Mouse (Mus musculus) kidney, adult 2 months (tissue): ENCODE data around the gene Nxf1. TPM values are rescaled to one million over a fixed set of nuclear protein-coding genes. Genes with fewer than 3 reads are reported as not detected.

Experiments
- DNase-seq: peaks from one replicate; pipeline ENCODE4 v3.0.0; 2021
- H3K27ac ChIP-seq: fragments of 200-500 bp; 2 replicates; pipeline ENCODE4 v1.5.1; 2012; ENCODE audit warnings: low read depth, low read length, control low read depth, inconsistent platforms; ENCODE audit not compliant: insufficient read depth
- H3K27me3 ChIP-seq: fragments of 200-500 bp; replicated peaks from 2 replicates; pipeline ENCODE4 v1.6.1; 2012; ENCODE audit warnings: mild to moderate bottlenecking, moderate library complexity, low read length, inconsistent platforms; ENCODE audit not compliant: control insufficient read depth, insufficient read depth
- H3K36me3 ChIP-seq: fragments of 200-500 bp; 2 replicates; pipeline ENCODE4 v1.6.1; 2012; ENCODE audit warnings: mild to moderate bottlenecking, moderate library complexity, low read length, inconsistent platforms; ENCODE audit not compliant: control insufficient read depth, insufficient read depth
- H3K4me1 ChIP-seq: fragments of 200-500 bp; 2 replicates; pipeline ENCODE4 v1.6.1; 2011; ENCODE audit warnings: low read length; ENCODE audit not compliant: control insufficient read depth, insufficient read depth
- H3K4me3 ChIP-seq: fragments of 200-500 bp; 2 replicates; pipeline ENCODE4 v1.5.1; 2011; ENCODE audit warnings: mild to moderate bottlenecking, low read depth, low read length, control low read depth; ENCODE audit not compliant: insufficient read depth
- CTCF ChIP-seq: fragments of 200-500 bp; conservative IDR thresholded peaks from 2 replicates; pipeline ENCODE4 v1.5.1; 2011; ENCODE audit warnings: low read depth, mild to moderate bottlenecking, control low read depth, low read length, moderate library complexity, mixed read lengths; ENCODE audit not compliant: insufficient read depth, insufficient read length
- POLR2A ChIP-seq: fragments of 200-500 bp; IDR thresholded peaks from one replicate; pipeline ENCODE4 v1.6.1; 2011; ENCODE audit warnings: low read depth, low read length, control low read depth
- WGBS: fragments of 180-500 bp; shearing (Covaris S2); methylation state at CpG from one replicate; pipeline ENCODE4 v1.1.7; 2018; 5-methylcytosine and 5-hydroxymethylcytosine counted together
- polyA plus RNA-seq: library from polyadenylated mRNA; depleted of rRNA; stranded (reverse); fragments of >200 nt; gene quantifications from 2 replicates; pipeline ENCODE4 v1.2.3, GENCODE M21; 2012

Nxf1 gene
- polyA plus RNA-seq, 1 experiment: 89.7 TPM

- no peaks in the 10 kb centered on the region; the same call in 1 of the 2 replicates for H3K4me1 ChIP-seq
- WGBS: under 1% methylated on average over 30 of the region's 30 CpGs
- TF ChIP-seq POLR2A: no peak
Observed at GRCm38 (mm10) chr19:8802130-8802821, 45.4 kb downstream of the Nxf1 start, which contains the start of gene Zbtb3. TSS of gene Zbtb3 (plus strand) at chr19:8802555.

GRCm38 (mm10) chr19:8803204-8803780, 46.4 kb downstream of the Nxf1 start:
- H3K27ac ChIP-seq: no peak overlapping the region
- DNase-seq: no peak
- no peak overlapping the region for H3K4me3 ChIP-seq
- H3K36me3 ChIP-seq: no peaks in the 10 kb centered on the region
- TF ChIP-seq POLR2A (no peak), CTCF (no peak)
- H3K4me1 ChIP-seq: no peaks in the 10 kb centered on the region; the same call in 1 of the 2 replicates
- 92% methylated on average over 9 of the region's 9 CpGs for WGBS
- no peaks in the 10 kb centered on the region for H3K27me3 ChIP-seq

More at GRCm38 (mm10) chr19:8802130-8802821, 45.4 kb downstream of the Nxf1 start, which contains the start of gene Zbtb3:
- peak; percentile 99 for DNase-seq
- Histone ChIP-seq H3K27me3 (no peaks in the 10 kb centered on the region), H3K27ac (peak within 1 kb of the TSS; percentile 40; the same call in 1 of the 2 replicates), H3K36me3 (no peaks in the 10 kb centered on the region), H3K4me3 (peak within 1 kb of the TSS; percentile 55)

- 88% methylated on average over 11 of the region's 11 CpGs for WGBS
- Histone ChIP-seq H3K36me3 (no peaks in the 10 kb centered on the region), H3K27ac (no peak overlapping the region), H3K27me3 (no peaks in the 10 kb centered on the region), H3K4me1 (no peaks in the 10 kb centered on the region), H3K4me3 (no peak overlapping the region)
- DNase-seq: no peak
- TF ChIP-seq CTCF: no peak
- no peak for TF ChIP-seq POLR2A
Observed at GRCm38 (mm10) chr19:8803879-8804660, 47.2 kb downstream of the Nxf1 start.

- Histone ChIP-seq H3K4me3 (no peak overlapping the region), H3K36me3 (peaks cover 1% of the 10 kb centered on the region; the same call in 1 of the 2 replicates), H3K27ac (no peak overlapping the region), H3K4me1 (no peaks in the 10 kb centered on the region), H3K27me3 (no peaks in the 10 kb centered on the region)
- 94% methylated on average over 5 of the region's 5 CpGs for WGBS
- no peak for TF ChIP-seq CTCF
- TF ChIP-seq POLR2A: no peak
- no peak for DNase-seq
Observed at GRCm38 (mm10) chr19:8806810-8807209, 49.9 kb downstream of the Nxf1 start.

- Histone ChIP-seq H3K27ac (no peak overlapping the region), H3K36me3 (peaks cover 3% of the 10 kb centered on the region; the same call in 1 of the 2 replicates), H3K4me1 (peaks cover 6% of the 10 kb centered on the region; the same call in 1 of the 2 replicates), H3K27me3 (no peaks in the 10 kb centered on the region), H3K4me3 (no peak overlapping the region)
- WGBS: 27% methylated on average over 11 of the region's 11 CpGs
- TF ChIP-seq POLR2A: no peak
- no peak; the same call in 1 of the 2 replicates for TF ChIP-seq CTCF
- DNase-seq: peak; percentile 74
Observed at GRCm38 (mm10) chr19:8815812-8816211, 58.9 kb downstream of the Nxf1 start.

GRCm38 (mm10) chr19:8817001-8817400, 60.1 kb downstream of the Nxf1 start:
- 57% methylated on average over 3 of the region's 3 CpGs for WGBS
- H3K4me1 ChIP-seq: peaks cover 6% of the 10 kb centered on the region; the same call in 1 of the 2 replicates
- no peak overlapping the region for H3K27ac ChIP-seq
- TF ChIP-seq POLR2A (no peak), CTCF (no peak)
- no peak overlapping the region for H3K4me3 ChIP-seq
- H3K36me3 ChIP-seq: peaks cover 3% of the 10 kb centered on the region; the same call in 1 of the 2 replicates
- H3K27me3 ChIP-seq: no peaks in the 10 kb centered on the region
- DNase-seq: no peak
